Mouse (Mus musculus) lung, postnatal 0 days (tissue): ENCODE data around the gene Nedd8. TPM values are rescaled to one million over a fixed set of nuclear protein-coding genes. Genes with fewer than 3 reads are reported as not detected.

Source experiments
- ATAC-seq: fragments of 200-750 bp; cut with Nextera tagmentation; 2 replicates; pipeline ENCODE4 v1.8.0; 2017; ENCODE audit warnings: moderate library complexity
- DNase-seq: peaks from one replicate; pipeline ENCODE4 v3.0.0-alpha.2; 2016; ENCODE audit warnings: low spot score
- H3K27ac ChIP-seq: fragments of 300-500 bp; sonication (generic); 2 replicates; pipeline ENCODE4 v1.5.1; 2014; ENCODE audit warnings: antibody characterized with exemption, mild to moderate bottlenecking, low read length, mixed read lengths
- H3K27me3 ChIP-seq: fragments of 300-500 bp; sonication (generic); replicated peaks from 2 replicates; pipeline ENCODE4 v1.6.1; 2014; ENCODE audit warnings: low read length, mixed read lengths; ENCODE audit not compliant: insufficient read depth
- H3K36me3 ChIP-seq: fragments of 300-500 bp; sonication (generic); 2 replicates; pipeline ENCODE4 v1.6.1; 2014; ENCODE audit warnings: low read length, mixed read lengths; ENCODE audit not compliant: insufficient read depth
- H3K4me1 ChIP-seq: fragments of 300-500 bp; sonication (generic); 2 replicates; pipeline ENCODE4 v1.6.1; 2014; ENCODE audit warnings: antibody characterized with exemption, low read depth, low read length, mixed read lengths; ENCODE audit not compliant: insufficient read depth
- H3K4me2 ChIP-seq: fragments of 300-500 bp; sonication (generic); replicated peaks from 2 replicates; pipeline ENCODE4 v1.6.1; 2014; ENCODE audit warnings: low read depth, mild to moderate bottlenecking, low read length, moderate library complexity, mixed read lengths
- H3K4me3 ChIP-seq: fragments of 300-500 bp; sonication (generic); 2 replicates; pipeline ENCODE4 v1.5.1; 2014; ENCODE audit warnings: low read depth, low read length
- H3K9ac ChIP-seq: fragments of 300-500 bp; sonication (generic); replicated peaks from 2 replicates; pipeline ENCODE4 v1.6.1; 2014; ENCODE audit warnings: low read depth, mild to moderate bottlenecking
- H3K9me3 ChIP-seq: fragments of 300-500 bp; sonication (generic); 2 replicates; pipeline ENCODE4 v1.6.1; 2016; ENCODE audit warnings: low read length, mixed read lengths
- CTCF ChIP-seq: IDR thresholded peaks from 2 replicates; pipeline ENCODE4 v1.5.1; 2016; ENCODE audit warnings: antibody characterized with exemption, mild to moderate bottlenecking
- EP300 ChIP-seq: IDR thresholded peaks from 2 replicates; pipeline ENCODE4 v1.6.1; 2016; ENCODE audit warnings: antibody characterized with exemption, mild to moderate bottlenecking, control low read depth
- WGBS: fragments of 180-500 bp; shearing (Covaris S2); extraction: QIAGEN DNeasy Blood & Tissue Kit; methylation state at CpG from one replicate; pipeline ENCODE4 v1.1.7; 2014; 5-methylcytosine and 5-hydroxymethylcytosine counted together
- polyA plus RNA-seq: library from polyadenylated mRNA; unstranded; fragments of >200 nt; fragmentation: Nextera tagmentation; extraction: Ambion mirVana; gene quantifications from 2 replicates; pipeline ENCODE4 v1.2.1, GENCODE M21; 2015

The Nedd8 gene
- polyA plus RNA-seq, 1 experiment from 2014 or later = 396 TPM

DNA sequence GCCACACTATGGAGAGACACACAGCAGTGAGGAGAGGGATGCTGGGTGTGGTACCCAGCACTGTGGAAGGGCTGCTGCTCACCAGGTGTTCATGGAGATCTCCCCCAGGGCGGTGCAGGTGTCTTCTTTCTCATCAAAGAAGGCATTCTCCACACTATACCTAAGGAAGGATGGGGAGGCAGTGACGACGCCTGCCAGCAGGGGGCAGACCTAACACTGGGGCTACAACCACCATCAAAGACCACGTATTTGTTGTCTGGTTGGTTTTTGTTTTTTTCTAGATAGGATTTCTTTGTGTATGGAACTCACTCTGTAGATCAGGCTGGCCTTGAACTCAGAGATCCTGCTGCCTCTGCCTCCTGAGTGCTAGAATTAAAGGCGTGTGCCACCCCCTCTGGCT, 42.6 kb downstream of the Nedd8 start:
- DNase-seq (no peak), ATAC-seq (0 out of 2 replicates have a peak, but pooled peaks have one; percentile 13)
- Histone ChIP-seq H3K36me3 (peaks cover 14% of the 10 kb centered on the region; the same call in 1 of the 2 replicates), H3K27me3 (no peaks in the 10 kb centered on the region), H3K9ac (no peak overlapping the region), H3K4me3 (no peak overlapping the region), H3K4me2 (no peak overlapping the region), H3K9me3 (no peaks in the 10 kb centered on the region), H3K4me1 (no peaks in the 10 kb centered on the region), H3K27ac (no peak overlapping the region)
- TF ChIP-seq EP300 (no peak), CTCF (peak; percentile 86)
- WGBS = 50% methylated on average over 5 of the region's 5 CpGs

DNA sequence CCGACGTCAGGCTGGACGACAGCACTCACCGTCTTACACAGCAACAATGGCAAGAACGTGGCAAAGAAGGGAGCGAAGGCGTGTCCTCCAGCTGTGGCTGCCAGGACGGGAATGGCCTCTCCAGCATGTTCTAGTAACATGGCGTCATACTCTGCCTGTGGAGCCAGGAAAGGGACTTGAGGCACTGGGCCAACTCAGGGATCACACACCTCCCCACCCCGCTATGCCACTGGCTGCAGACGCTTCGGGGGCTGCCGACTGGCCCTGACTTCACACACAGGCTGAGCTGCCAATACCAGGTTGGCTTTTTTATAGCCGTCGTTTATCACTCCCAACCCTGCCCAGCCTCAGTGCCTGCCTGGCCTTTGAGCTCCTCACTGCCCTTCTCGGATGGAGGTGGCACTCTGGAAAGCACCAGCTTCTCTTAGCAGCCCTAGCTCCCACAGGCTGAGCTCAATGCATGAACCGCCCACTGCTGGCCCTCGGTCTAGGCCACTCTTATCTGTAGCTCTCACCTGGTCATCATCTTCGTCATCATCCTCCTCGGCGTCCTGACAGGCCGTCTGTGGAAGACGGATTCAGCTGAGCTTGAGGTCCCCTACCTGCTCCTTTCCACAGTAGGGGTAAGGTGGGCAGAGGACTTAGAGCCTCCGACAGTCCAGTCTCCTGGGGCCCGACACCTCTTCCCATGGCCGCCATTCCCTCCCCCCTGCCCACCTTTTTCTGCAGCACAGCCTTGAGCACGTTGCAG, 43.7 kb downstream of the Nedd8 start:
- H3K9me3 ChIP-seq = no peaks in the 10 kb centered on the region
- H3K27ac ChIP-seq = no peak overlapping the region
- DNase-seq (no peak), ATAC-seq (no peak)
- H3K9ac ChIP-seq = no peak overlapping the region
- no peak overlapping the region for H3K4me2 ChIP-seq
- H3K4me3 ChIP-seq = no peak overlapping the region
- TF ChIP-seq EP300 = no peak
- no peak for TF ChIP-seq CTCF
- H3K4me1 ChIP-seq = no peaks in the 10 kb centered on the region
- 89% methylated on average over 26 of the region's 27 CpGs for WGBS
- peaks cover 14% of the 10 kb centered on the region; the same call in 1 of the 2 replicates for H3K36me3 ChIP-seq
- no peaks in the 10 kb centered on the region for H3K27me3 ChIP-seq

DNA sequence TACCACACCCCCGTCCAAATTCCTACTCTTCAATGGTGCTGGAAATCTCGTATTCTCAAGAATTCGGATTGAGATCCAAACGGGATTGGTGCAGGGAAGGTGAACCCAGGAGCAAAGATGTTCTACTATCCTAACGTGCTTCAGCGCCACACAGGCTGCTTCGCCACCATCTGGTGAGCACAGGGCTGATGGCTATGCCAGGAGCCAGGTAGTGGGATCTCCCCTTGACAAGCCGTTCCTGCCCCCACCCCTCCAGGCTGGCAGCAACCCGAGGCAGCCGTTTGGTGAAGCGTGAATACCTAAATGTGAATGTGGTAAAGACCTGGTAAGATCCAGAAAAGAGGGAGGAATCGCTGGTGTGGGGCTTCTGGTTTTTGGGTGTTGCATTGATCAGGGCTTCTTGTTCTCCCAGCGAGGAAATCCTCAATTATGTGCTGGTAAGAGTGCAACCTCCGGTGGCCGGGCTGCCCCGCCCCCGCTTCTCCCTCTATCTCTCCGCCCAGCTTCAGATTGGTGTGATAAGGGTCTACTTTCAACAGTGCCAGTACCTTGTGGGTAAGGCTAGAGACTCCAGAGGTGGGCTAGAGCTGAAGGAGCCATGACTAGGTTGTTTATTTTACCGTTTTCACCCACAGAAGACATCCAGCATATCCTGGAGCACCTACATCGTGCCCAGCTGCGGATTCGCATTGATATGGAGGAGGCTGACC, 53.3 kb downstream of the Nedd8 start:
- DNase-seq (no peak), ATAC-seq (no peak)
- Histone ChIP-seq H3K4me3 (peak overlapping the region; percentile 17; the same call in 1 of the 2 replicates), H3K4me1 (no peaks in the 10 kb centered on the region; the same call in 1 of the 2 replicates), H3K4me2 (peak overlapping the region; percentile 48), H3K36me3 (no peaks in the 10 kb centered on the region), H3K27me3 (no peaks in the 10 kb centered on the region), H3K9me3 (no peaks in the 10 kb centered on the region), H3K9ac (no peak overlapping the region), H3K27ac (no peak overlapping the region)
- 23% methylated on average over 22 of the region's 22 CpGs for WGBS
- TF ChIP-seq EP300 = no peak
- no peak for TF ChIP-seq CTCF

DNA sequence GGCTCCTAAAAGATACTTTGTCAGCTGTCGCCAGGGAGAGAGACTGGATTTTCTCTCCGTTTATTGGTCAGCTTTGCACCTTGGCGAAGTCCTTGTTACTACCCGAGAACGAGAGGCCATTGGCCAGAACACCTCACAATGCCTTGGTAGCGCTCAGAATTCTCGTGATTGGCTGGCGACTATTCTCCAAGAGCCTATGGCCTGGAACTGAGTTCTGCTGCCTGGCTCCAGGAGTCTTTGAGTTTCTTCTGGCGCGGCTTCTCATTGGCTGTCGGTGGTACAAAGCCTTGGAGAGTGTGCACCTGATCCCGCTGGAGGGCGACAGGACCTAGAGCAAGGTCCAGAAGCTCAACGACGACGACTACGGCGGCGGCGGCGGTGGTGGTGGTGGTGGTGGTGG, 54.1 kb downstream of the Nedd8 start, which contains the start of gene Rec8:
Rec8 (plus strand) TSS at position 216 of the 400 bp plus-strand sequence.
- no peaks in the 10 kb centered on the region; the same call in 1 of the 2 replicates for H3K4me1 ChIP-seq
- H3K36me3 ChIP-seq = no peaks in the 10 kb centered on the region
- no peak within 1 kb of the TSS for H3K9ac ChIP-seq
- peak within 1 kb of the TSS; percentile 48 for H3K4me2 ChIP-seq
- DNase-seq (peak; percentile 87), ATAC-seq (peak; percentile 91)
- no peak within 1 kb of the TSS for H3K27ac ChIP-seq
- no peaks in the 10 kb centered on the region for H3K9me3 ChIP-seq
- WGBS = 15% methylated on average over 21 of the region's 21 CpGs
- H3K4me3 ChIP-seq = peak within 1 kb of the TSS; percentile 17; the same call in 1 of the 2 replicates
- TF ChIP-seq EP300 (no peak), CTCF (peak; percentile 53)
- no peaks in the 10 kb centered on the region for H3K27me3 ChIP-seq

DNA sequence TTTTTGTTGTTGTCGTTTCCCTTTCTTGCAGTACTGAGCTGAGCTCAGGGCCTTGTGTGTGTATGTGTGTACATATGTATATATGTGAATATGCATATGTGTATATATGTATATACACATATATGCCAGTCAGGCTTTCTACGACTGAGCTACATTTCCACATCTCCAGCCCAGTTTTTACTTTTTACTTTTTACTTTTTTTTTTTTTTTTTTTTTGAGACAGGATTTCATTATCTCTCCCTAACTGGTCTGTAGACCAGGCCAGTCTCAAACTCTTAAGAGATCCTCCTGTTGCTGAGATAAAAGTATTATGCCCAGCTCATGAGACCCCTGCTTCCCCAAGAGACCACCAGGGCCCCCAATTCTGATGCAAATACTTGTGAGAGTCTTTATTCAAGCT, 55.1 kb downstream of the Nedd8 start:
- Histone ChIP-seq H3K27me3 (no peaks in the 10 kb centered on the region), H3K9ac (no peak overlapping the region), H3K4me1 (no peaks in the 10 kb centered on the region; the same call in 1 of the 2 replicates), H3K4me2 (no peak overlapping the region), H3K9me3 (no peaks in the 10 kb centered on the region), H3K27ac (no peak overlapping the region), H3K4me3 (no peak overlapping the region), H3K36me3 (no peaks in the 10 kb centered on the region)
- no peak for ATAC-seq
- no peak for DNase-seq
- TF ChIP-seq EP300 (no peak), CTCF (no peak)
- WGBS = 72% methylated on average over 2 of the region's 2 CpGs

DNA sequence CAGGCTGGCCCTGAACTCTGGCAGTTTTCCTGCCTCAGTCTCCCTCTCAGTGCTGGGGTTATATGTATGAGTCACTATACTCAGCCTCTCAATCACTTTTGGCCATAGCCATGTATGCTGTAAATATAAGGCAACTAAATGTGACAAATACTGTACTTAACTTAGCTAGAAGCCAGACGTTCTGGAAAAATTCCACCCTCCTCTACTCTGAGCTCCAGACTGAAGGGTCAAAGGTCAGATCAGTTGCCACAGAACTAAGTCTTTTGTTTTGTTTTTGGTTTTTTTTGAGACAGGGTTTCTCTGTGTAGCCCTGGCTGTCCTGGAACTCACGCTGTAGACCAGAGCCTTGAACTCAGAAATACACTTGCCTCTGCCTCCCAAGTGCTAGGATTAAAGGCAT, 56.0 kb downstream of the Nedd8 start:
- no peak for ATAC-seq

More for the DNA sequence above, 56.0 kb downstream of the Nedd8 start:
- Histone ChIP-seq H3K9me3 (no peaks in the 10 kb centered on the region), H3K27me3 (no peaks in the 10 kb centered on the region), H3K4me3 (no peak overlapping the region), H3K36me3 (no peaks in the 10 kb centered on the region), H3K4me2 (no peak overlapping the region), H3K9ac (no peak overlapping the region), H3K4me1 (no peaks in the 10 kb centered on the region; the same call in 1 of the 2 replicates), H3K27ac (no peak overlapping the region)
- TF ChIP-seq CTCF = no peak
- no peak for TF ChIP-seq EP300
- peak; percentile 61 for DNase-seq
- WGBS = 49% methylated on average over 2 of the region's 2 CpGs
